Mouse (Mus musculus) heart, postnatal 10 days (tissue): ENCODE measurements at regions not wholly inside any gene's neighbourhood (a gene's known extent, or its start where the extent isn't known, plus 50 kb on each side); places are given as distances from the start of the nearest gene placed in this dataset.

Experiments
- DNase-seq, 2 experiments: peaks; one replicate each; pipeline ENCODE4 v3.0.0; 2021
- intact Hi-C: fragments of 180-260 bp; cut with DNase I; formaldehyde crosslinking; loops from one replicate; pipeline ENCODE4 v1.15.1; 2025

GRCm38 (mm10) chr12:107067346-107067745 lies 421.1 kb upstream of the 3110018I06Rik start:
- no peak for DNase-seq
- intact Hi-C loops = no loop called here

GRCm38 (mm10) chr12:107082541-107082940 lies 405.9 kb upstream of the 3110018I06Rik start:
- intact Hi-C loops = no loop called here
- DNase-seq = no peak

GRCm38 (mm10) chr12:107085058-107085905 lies 403.1 kb upstream of the 3110018I06Rik start:
- intact Hi-C loops = no loop called here
- DNase-seq = no peak

GRCm38 (mm10) chr12:107085906-107086655 lies 402.4 kb upstream of the 3110018I06Rik start:
- intact Hi-C loops = loop anchor here (2.0 kb wide), 1 partner anchor 913 kb away; no protein-coding TSS in a partner anchor
- peak; percentile 56 to 64 for DNase-seq

DNA sequence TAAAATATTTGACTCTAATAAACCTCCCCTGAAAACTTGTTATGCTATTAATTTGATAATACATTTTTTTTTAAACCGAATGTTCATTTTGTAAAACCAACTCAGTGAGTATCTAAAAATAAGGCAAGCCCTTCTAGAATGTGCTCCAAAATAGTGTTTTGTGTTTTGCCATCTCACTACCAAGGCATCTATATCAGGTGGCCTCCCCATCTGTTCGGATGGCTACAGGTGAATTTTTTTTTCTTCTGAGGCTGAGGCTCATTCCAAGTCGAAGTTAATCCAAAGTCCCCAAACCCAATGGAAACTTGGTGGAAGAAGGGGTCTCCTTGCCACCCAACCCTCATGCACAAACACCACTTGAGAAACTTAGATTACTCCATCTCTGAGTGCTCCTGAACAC lies 396.3 kb upstream of the 3110018I06Rik start:
- intact Hi-C loops = no loop called here

DNA sequence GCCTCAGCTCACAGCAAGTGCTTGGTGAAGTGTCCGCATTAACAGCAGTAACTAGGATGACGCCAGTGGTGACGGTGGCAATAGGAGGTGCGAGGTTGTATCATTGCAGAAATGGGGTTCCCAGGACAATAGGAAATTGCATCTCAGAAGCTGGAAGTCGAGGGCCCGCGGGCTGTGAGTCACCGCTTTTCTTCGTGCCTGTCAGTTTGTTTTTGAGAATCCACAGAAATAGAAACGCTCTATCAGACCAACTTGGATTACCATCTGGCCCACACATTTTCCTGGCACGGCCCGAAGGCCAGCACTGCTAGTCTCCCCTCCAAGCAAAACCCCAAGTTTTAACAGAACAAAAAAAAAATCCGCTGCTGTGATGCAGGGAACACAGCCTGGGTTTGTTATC lies 395.1 kb upstream of the 3110018I06Rik start:
- DNase-seq = no peak
- intact Hi-C loops = no loop called here

More for the DNA sequence above, 396.3 kb upstream of the 3110018I06Rik start:
- no peak for DNase-seq

- no peak for DNase-seq
- intact Hi-C loops = no loop called here
Measured at GRCm38 (mm10) chr12:107095409-107095808, 393.0 kb upstream of the 3110018I06Rik start.

- intact Hi-C loops = no loop called here
- DNase-seq = no peak
Measured at GRCm38 (mm10) chr12:107104570-107104969, 383.9 kb upstream of the 3110018I06Rik start.

- intact Hi-C loops = no loop called here
- no peak for DNase-seq
Measured at GRCm38 (mm10) chr12:107105017-107105416, 383.4 kb upstream of the 3110018I06Rik start.

- intact Hi-C loops = no loop called here
- no peak for DNase-seq
Measured at GRCm38 (mm10) chr12:107111908-107112770, 376.3 kb upstream of the 3110018I06Rik start.

- no peak for DNase-seq
- intact Hi-C loops = no loop called here
Measured at GRCm38 (mm10) chr12:107118364-107118763, 370.1 kb upstream of the 3110018I06Rik start.

DNA sequence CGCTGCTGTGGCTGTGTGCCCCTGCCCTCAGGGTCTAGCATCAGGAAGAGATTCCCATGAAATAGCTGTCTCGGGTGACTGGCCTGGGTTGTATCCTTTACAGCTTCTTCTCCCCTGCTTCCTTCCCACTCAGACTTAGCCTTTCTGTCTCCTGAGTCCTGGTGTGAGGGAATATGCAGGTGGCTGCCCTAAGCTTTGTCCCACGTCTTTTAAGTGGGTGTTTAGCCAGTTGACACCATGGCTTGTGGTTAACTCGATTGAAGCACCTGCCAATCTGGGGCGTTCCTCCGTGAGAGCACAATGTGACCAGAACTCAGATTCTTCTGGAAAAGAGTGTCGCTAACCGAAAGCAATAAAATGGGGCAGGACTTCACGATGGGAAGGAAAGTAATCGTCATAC lies 369.4 kb upstream of the 3110018I06Rik start:
- intact Hi-C loops = no loop called here
- no peak for DNase-seq

- intact Hi-C loops = no loop called here
Measured at GRCm38 (mm10) chr12:107120486-107121186, 367.8 kb upstream of the 3110018I06Rik start.

GRCm38 (mm10) chr12:107121990-107122389 lies 366.4 kb upstream of the 3110018I06Rik start:
- intact Hi-C loops = no loop called here
- no peak for DNase-seq

More at GRCm38 (mm10) chr12:107120486-107121186, 367.8 kb upstream of the 3110018I06Rik start:
- no peak for DNase-seq

DNA sequence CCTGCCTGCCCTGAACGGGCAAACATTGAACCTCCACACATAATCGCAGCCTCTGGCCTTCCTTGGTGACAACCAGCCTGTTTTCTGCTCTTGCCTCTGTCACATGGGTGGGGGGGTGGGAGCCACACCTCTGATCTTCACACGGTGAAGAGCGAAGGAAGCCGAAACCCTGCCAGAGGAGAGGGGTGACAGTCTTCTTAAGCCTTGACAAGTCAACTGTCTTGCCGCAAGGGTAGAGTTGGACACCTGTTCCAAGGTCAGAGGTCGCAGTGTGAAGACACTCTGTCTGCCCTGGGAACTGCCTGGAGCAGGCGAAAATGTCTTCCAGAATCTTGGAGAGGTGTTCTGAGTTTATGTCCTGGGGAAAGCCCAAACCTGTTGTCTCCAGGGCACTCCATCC lies 364.8 kb upstream of the 3110018I06Rik start:
- intact Hi-C loops = no loop called here
- no peak for DNase-seq

- no peak for DNase-seq
- intact Hi-C loops = no loop called here
Measured at GRCm38 (mm10) chr12:107124263-107124885, 364.1 kb upstream of the 3110018I06Rik start.

GRCm38 (mm10) chr12:107125201-107125600 lies 363.2 kb upstream of the 3110018I06Rik start:
- intact Hi-C loops = no loop called here
- DNase-seq = no peak

GRCm38 (mm10) chr12:107126056-107126455 lies 362.4 kb upstream of the 3110018I06Rik start:
- intact Hi-C loops = no loop called here

GRCm38 (mm10) chr12:107127591-107127990 lies 360.8 kb upstream of the 3110018I06Rik start:
- intact Hi-C loops = no loop called here
- no peak for DNase-seq

More at GRCm38 (mm10) chr12:107126056-107126455, 362.4 kb upstream of the 3110018I06Rik start:
- DNase-seq = no peak

DNA sequence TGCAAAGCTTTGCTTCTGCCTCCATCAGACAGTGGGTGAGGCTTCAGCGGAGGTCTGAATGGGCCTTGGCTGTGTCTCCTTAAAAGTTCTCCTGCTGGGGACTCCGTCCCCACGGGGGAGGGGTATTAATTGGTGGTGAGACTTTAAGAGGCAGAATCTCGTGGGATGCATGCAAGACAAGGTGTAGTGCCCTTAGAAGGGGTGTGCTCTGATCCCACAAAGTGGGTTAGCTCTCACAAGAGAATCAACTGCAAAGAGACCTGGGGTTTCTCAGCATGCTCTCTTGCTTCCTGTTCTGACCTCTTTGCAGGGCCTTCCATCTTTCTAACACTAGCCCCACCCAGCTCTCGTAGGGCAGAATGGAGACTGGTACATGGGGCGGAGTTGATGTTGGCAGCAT lies 359.2 kb upstream of the 3110018I06Rik start:
- intact Hi-C loops = no loop called here
- no peak for DNase-seq
